In genomic region chr1:180427685-180428084, GRCm38 (mm10) we compare ENCODE assay signal across 9 mouse cellular contexts. TPM values are rescaled to one million over a fixed set of nuclear protein-coding genes. Genes with fewer than 3 reads are reported as not detected.
A peak's percentile ranks its signal among the peaks of the same experiment; 100 is the strongest.
DNase-seq lines count a peak whose midpoint lies in the region; ATAC-seq and TF ChIP-seq lines count a peak whose summit lies in the region.
"Had no signal": no experiment of that assay in that cellular context is flagged by ENCODE, and none has a peak within 500 bp of the region (broad histone marks: within the 10 kb centered on the region; RNA-seq: fewer than 3 reads in every experiment).

No protein-coding gene starts in this region.

- no peak for TF ChIP-seq CTCF in stomach, postnatal 0 days (IDR thresholded peaks at IDR 0.05; ENCODE audit: low read depth)
- no peak for TF ChIP-seq CTCF in cerebellum, adult 2 months (IDR thresholded peaks at IDR 0.05; ENCODE audit: borderline replicate concordance, insufficient read depth, low read depth, low read length)

- no peak for TF ChIP-seq EP300 in stomach, postnatal 0 days (optimal IDR thresholded peaks at IDR 0.05)

- H3K4me1 ChIP-seq in heart, embryonic 14.5 days (ENCODE audit: control insufficient read depth in 2 of 2, insufficient read depth in 2 of 2, low read length in 2 of 2) = peaks cover 15 to 26% of the 10 kb centered on the region in 2 experiments
- peaks cover 100% of the 10 kb centered on the region for H3K4me1 ChIP-seq in megakaryocyte, embryonic 14.5 days
- no peaks in the 10 kb centered on the region for H3K4me1 ChIP-seq in stomach, postnatal 0 days (replicated peaks; ENCODE audit: control insufficient read depth, insufficient read depth)
- no peaks in the 10 kb centered on the region for H3K4me1 ChIP-seq in cerebellum, adult 2 months (ENCODE audit: control insufficient read depth, insufficient read depth, low read length)

- H3K9ac ChIP-seq in heart, embryonic 14.5 days (ENCODE audit: low read length) = peak overlapping the region; percentile 50
- no peak overlapping the region for H3K9ac ChIP-seq in stomach, postnatal 0 days (ENCODE audit: low read length)
- H3K9ac ChIP-seq: hindbrain, embryonic 15.5 days; liver, embryonic 14.5 days had no signal

- peak overlapping the region; percentile 6 to 53; a peak in 3 of 4 replicates for H3K27ac ChIP-seq in heart, embryonic 14.5 days (replicated peaks in 1 of 2; ENCODE audit: control insufficient read depth in 1 of 2, insufficient read depth in 1 of 2, low read depth in 2 of 2, low read length in 2 of 2)
- peak overlapping the region; percentile 46; the same call in 1 of the 2 replicates for H3K27ac ChIP-seq in stomach, postnatal 0 days (replicated peaks)
- no peak overlapping the region for H3K27ac ChIP-seq in cerebellum, adult 2 months (ENCODE audit: insufficient read depth, low read length)
- H3K27ac ChIP-seq: hindbrain, embryonic 15.5 days; liver, embryonic 14.5 days had no signal

- 58% methylated on average over 10 of the region's 10 CpGs for WGBS in heart, embryonic 14.5 days
- WGBS in stomach, postnatal 0 days = 49% methylated on average over 10 of the region's 10 CpGs
- 67% methylated on average over 10 of the region's 10 CpGs for WGBS in cerebellum, adult 2 months

- no peaks in the 10 kb centered on the region for H3K36me3 ChIP-seq in heart, embryonic 14.5 days (ENCODE audit: control insufficient read depth, insufficient read depth, low read length)
- H3K36me3 ChIP-seq in megakaryocyte, embryonic 14.5 days (replicated peaks; ENCODE audit: low read length) = peaks cover 43% of the 10 kb centered on the region
- 0 out of 2 replicates have a peak, but pooled peaks cover 3% of the 10 kb centered on the region for H3K36me3 ChIP-seq in stomach, postnatal 0 days (ENCODE audit: control insufficient read depth, insufficient read depth, low read length)
- H3K36me3 ChIP-seq: hindbrain, embryonic 15.5 days had no signal

- H3K9me3 ChIP-seq in heart, embryonic 14.5 days (ENCODE audit: control insufficient read depth, low read length) = no peaks in the 10 kb centered on the region
- no peaks in the 10 kb centered on the region for H3K9me3 ChIP-seq in megakaryocyte, embryonic 14.5 days
- no peaks in the 10 kb centered on the region for H3K9me3 ChIP-seq in stomach, postnatal 0 days (ENCODE audit: control insufficient read depth, low read length)
- H3K9me3 ChIP-seq: hindbrain, embryonic 15.5 days had no signal

- peaks cover 16% of the 10 kb centered on the region; the same call in 1 of the 2 replicates for H3K27me3 ChIP-seq in heart, embryonic 14.5 days (ENCODE audit: control insufficient read depth, insufficient read depth, low read length)
- no peaks in the 10 kb centered on the region for H3K27me3 ChIP-seq in megakaryocyte, embryonic 14.5 days (replicated peaks)
- no peaks in the 10 kb centered on the region for H3K27me3 ChIP-seq in stomach, postnatal 0 days (ENCODE audit: control insufficient read depth, insufficient read depth, low read length)
- H3K27me3 ChIP-seq in cerebellum, adult 2 months (ENCODE audit: control insufficient read depth, insufficient read depth, low read length) = no peaks in the 10 kb centered on the region
- H3K27me3 ChIP-seq: hindbrain, embryonic 15.5 days had no signal

- no peak overlapping the region for H3K4me3 ChIP-seq in heart, embryonic 14.5 days (ENCODE audit: control insufficient read depth in 1 of 2, insufficient read depth in 1 of 2, low read depth in 1 of 2, low read length in 2 of 2)
- peak overlapping the region; percentile 89 for H3K4me3 ChIP-seq in megakaryocyte, embryonic 14.5 days (replicated peaks)
- H3K4me3 ChIP-seq in stomach, postnatal 0 days (ENCODE audit: low read depth, low read length) = no peak overlapping the region
- H3K4me3 ChIP-seq in cerebellum, adult 2 months (replicated peaks; ENCODE audit: insufficient read depth, low read depth, low read length) = no peak overlapping the region
- H3K4me3 ChIP-seq: hindbrain, embryonic 15.5 days had no signal

- TF ChIP-seq POLR2A in cerebellum, adult 2 months (IDR thresholded peaks at IDR 0.05; ENCODE audit: borderline replicate concordance, insufficient read depth, low read length) = no peak

- H3K4me2 ChIP-seq in heart, embryonic 14.5 days (ENCODE audit: low read length) = peak overlapping the region; percentile 26
- no peak overlapping the region for H3K4me2 ChIP-seq in stomach, postnatal 0 days (replicated peaks; ENCODE audit: low read depth)
- H3K4me2 ChIP-seq: hindbrain, embryonic 15.5 days had no signal

- no peak for DNase-seq in heart, postnatal 4 days
- peak; percentile 78 for DNase-seq in layer of hippocampus, adult 9-11 months
- no peak for DNase-seq in stomach, postnatal 0 days (ENCODE audit: low spot score)
- DNase-seq in cerebellum, adult 2 months = no peak

- no peak for ATAC-seq in heart, embryonic 14.5 days (ENCODE audit: insufficient number of reproducible peaks, insufficient read depth, low FRiP score, low read depth)
- no peak for ATAC-seq in megakaryocyte, adult 5-6 weeks (ENCODE audit: poor library complexity, severe bottlenecking)
- no peak for ATAC-seq in stomach, postnatal 0 days (ENCODE audit: low FRiP score, low TSS enrichment)

RNA-seq across cellular contexts. Expression of gene Stum, which starts 55.6 kb away (rescaled TPM):
- 0.45 and 0.97 TPM in 2 replicates for polyA plus RNA-seq in heart, embryonic 14.5 days (2014; fragmentation: Nextera tagmentation; extraction: Ambion mirVana)
- total RNA-seq in heart, postnatal 4 days (2021) = 1 to 10 TPM in 1 of 2 experiments, under 1 TPM in 1; 0.74 to 1.6 TPM
- not detected in 2 replicates for polyA plus RNA-seq in megakaryocyte, embryonic 14.5 days (2012; ENCODE audit: insufficient read depth, low replicate concordance)
- not detected in 2 replicates for total RNA-seq in megakaryocyte, adult 5-6 weeks (2015)
- total RNA-seq in megakaryocyte, adult 5-6 weeks (2017) = not detected in 2 replicates
- polyA plus RNA-seq in stomach, postnatal 0 days (2015; fragmentation: Nextera tagmentation; extraction: Ambion mirVana) = 3.5 and 4.3 TPM in 2 replicates
- polyA plus RNA-seq in cerebellum, adult 2 months (2012; rRNA removed) = 7.3 and 8.2 TPM in 2 replicates
